Mouse (Mus musculus): Measurements from ENCODE around the gene Man1c1. TPM values are rescaled to one million over a fixed set of nuclear protein-coding genes. Genes with fewer than 3 reads are reported as not detected.

Man1c1 gene
- total RNA-seq, 1 experiment from 2014 or later, result 12.8 TPM

DNA sequence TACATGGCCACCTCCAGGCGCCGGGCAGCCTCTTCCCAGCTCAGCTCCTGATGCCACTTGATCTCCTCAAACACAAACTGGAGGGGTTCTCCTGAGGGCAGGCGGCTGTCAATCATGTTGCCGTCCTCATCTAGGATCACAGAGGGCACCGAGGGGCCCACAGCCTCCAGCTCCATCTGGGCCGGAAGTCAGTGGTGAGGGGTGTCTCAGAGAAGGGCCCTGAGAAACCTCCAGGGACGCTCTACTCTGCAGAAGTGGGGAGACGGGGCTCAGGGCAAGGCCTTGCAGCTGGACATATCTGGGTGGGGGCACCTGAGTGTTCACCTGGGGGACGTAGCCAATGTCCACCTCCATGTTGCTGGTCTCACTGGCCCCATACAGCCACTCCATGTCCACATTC is 161.4 kb downstream of the Man1c1 start:
- no peak for ATAC-seq (replicated peaks; ENCODE audit: insufficient number of reproducible peaks, low FRiP score, low TSS enrichment, poor library complexity, severe bottlenecking)

DNA sequence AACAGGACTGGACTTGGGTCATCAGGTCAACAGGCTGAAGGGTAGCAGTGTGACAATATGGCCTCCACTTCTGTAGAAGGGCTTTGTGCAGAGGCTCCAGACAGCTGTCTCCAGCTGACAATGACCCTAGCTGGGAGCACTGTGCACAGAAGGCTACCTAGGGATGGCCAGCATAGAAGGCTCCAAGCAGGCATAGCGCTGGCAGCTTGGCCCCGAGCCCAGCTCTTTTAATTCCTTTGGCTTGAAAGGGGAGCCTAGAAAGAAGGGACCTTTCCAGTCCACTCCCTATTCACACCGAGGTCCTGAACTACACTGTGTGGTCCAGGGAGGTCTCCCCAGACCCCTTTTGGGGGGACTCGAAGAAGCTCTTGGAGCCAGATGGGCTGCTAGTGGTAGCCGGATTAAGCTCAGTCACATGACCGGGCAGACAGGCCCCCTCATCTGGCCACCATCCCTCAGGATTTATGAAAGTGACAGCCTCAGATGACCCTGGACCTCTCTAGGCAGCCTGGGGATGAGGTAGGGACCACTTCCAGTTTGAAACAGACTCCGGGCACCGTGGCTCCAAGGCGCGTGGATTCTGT is 165.0 kb downstream of the Man1c1 start:
- no peak for ATAC-seq (replicated peaks; ENCODE audit: insufficient number of reproducible peaks, low FRiP score, low TSS enrichment, poor library complexity, severe bottlenecking)

DNA sequence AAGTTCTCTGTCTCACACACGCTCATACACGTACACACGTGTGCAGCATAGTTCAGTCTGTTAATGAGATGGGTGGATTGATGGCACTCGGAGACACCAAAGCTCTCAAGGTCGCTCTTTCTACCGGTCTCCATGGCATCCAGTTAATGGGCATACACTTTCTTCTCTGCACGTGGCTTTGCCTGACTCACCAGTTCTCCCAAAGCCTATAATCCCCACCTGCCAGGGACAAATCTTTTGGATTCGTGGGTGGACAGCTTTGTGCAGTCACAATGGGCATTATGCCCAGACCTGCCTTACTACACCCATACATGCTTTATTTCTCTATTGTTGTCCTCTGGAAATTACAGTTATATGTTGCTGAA is 168.3 kb downstream of the Man1c1 start:
- ATAC-seq (replicated peaks; ENCODE audit: insufficient number of reproducible peaks, low FRiP score, low TSS enrichment, poor library complexity, severe bottlenecking), result 0 out of 2 replicates have a peak, but pooled peaks have one; percentile 7

DNA sequence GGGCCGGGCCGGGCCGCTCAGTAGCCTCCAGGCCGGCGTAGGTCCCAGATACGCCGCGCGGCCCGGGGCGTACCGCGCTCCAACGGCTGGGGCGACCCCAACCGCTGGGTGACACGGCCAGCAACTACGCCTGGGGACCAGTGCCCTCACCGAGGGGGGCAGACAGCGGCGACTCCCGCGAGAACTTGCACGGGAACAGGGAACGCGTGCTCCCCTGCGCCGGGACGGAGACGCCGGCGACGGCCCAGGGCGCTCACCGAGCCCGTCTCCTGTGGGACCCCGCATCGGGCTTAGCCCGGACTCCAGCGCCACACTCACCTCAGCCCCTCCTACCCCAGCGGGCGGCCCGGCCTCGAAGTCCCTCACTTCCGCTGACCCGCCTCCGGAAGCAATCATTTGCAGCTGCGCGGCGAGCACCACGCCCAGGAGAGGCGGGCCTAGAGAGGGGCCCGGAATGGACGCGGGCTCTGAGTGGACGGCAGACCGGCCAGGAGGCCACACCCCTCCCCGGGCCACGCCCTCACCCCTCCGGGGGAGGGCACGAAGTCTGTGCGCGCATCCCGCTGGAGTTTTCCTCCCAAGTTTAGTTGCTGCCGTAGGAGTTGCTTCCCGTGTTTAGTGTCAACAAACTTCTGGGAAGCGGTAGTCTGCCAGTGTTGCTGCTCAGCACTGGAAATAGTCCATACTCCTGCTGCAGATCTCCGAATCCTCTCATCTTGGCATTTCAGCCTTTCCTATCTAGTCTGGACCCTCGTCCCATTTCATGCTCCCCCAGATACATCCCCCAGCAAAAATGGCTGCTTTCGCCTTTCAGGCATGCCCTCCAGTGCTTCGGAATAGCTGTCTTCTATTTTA is 168.9 kb downstream of the Man1c1 start, which contains the start of gene Mtfr1l:
Gene Mtfr1l, minus strand, starts transcription at position 456 of the 855 bp plus-strand sequence.
- ATAC-seq (replicated peaks; ENCODE audit: insufficient number of reproducible peaks, low FRiP score, low TSS enrichment, poor library complexity, severe bottlenecking), result peak; percentile 91

DNA sequence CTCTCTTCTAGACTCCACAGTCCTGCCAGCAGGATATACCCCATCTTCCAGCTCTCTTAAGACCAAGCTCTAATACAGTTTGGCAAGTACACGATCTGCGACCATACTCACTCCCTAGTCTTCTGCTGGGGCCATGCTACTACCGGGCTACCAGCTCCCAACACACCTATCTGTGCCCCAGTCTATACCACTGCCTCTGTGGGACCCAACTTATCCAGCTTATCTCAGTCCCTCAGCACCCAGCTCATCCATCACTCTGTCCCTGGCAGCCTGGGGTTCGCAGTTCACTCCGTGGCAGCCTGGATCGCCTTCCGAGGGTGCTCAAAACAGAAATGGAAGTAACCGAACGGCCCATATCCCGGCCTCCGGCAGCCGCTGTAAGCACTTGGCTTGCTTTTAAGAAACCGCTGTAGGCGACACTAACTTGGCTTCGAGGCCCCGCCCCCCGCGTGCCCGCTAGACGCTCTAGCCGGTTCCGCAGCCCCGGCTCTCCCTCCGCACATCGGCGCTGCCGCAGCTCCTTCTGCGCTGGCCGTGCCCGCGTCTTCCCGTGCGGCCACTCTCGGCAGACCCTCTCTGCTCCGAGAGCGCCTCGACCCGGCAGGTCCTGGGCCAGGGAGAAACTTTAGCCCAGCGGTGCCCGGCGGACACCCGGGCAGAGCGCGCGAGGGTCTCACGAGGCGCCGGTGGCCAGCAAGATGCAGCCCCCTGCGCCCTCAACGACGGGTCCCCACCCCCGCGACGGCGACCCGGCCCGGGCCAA is 169.8 kb downstream of the Man1c1 start:
- 0 out of 2 replicates have a peak, but pooled peaks have one; percentile 21 for ATAC-seq (replicated peaks; ENCODE audit: insufficient number of reproducible peaks, low FRiP score, low TSS enrichment, poor library complexity, severe bottlenecking)

DNA sequence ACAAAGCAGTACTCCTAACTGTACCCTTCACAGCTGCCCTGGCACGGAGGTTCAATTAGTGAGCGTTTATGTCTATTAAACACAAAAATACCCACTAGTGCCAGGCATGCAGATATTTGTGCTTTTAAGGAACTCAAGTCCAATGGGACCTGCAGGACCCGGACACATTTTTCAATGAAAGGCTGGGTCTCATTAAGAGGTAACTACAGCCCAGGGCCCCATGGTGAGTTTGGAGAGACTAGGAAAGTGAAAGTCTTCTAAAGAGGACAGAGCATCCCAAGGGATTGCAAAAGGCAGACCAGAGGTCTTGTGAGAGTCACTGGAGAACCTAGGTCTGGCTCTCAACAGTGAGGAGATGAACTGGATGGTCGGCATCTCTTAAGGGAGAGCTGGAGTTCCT is 170.7 kb downstream of the Man1c1 start:
- ATAC-seq (replicated peaks; ENCODE audit: insufficient number of reproducible peaks, low FRiP score, low TSS enrichment, poor library complexity, severe bottlenecking), result no peak

DNA sequence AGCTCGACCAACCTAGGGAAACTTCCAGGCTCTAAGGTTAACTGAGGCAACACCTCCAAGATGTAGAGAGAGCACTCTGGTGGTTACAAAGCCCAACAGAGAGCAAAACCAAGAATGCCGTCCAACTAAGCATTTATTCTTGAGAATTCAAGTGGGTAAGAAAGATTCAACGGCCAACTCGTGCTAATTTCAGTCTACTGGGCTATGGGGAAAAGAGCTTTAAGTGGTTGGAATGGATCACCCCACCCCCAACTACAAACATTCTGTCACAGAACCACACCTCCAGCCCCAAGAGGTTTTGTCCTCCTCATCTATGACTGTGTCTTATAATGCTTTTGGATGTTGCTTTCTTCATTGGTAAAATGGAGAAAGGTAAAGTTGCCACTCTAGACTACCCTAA is 171.2 kb downstream of the Man1c1 start:
- no peak for ATAC-seq (replicated peaks; ENCODE audit: insufficient number of reproducible peaks, low FRiP score, low TSS enrichment, poor library complexity, severe bottlenecking)

DNA sequence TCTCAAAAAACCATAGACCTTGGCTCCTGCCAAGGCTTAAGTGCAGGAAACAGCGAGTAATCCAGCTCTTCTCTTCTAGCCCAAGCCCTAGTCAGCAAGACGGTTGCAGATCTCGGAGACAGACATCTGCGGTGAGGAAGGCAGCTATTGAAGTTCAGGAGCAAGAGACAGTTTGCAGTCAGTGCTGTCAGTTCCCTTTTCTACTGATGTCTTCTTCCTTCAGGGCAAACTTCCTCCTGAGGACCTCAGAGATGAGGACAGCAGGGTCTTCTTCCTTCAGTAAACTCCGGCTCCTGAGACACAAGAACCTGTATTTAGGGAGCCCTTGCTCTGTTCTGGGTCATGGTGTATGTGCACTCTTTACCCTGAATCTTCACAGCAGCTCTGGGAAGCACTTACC is 177.9 kb downstream of the Man1c1 start:
- 0 out of 2 replicates have a peak, but pooled peaks have one; percentile 27 for ATAC-seq (replicated peaks; ENCODE audit: insufficient number of reproducible peaks, low FRiP score, low TSS enrichment, poor library complexity, severe bottlenecking)

DNA sequence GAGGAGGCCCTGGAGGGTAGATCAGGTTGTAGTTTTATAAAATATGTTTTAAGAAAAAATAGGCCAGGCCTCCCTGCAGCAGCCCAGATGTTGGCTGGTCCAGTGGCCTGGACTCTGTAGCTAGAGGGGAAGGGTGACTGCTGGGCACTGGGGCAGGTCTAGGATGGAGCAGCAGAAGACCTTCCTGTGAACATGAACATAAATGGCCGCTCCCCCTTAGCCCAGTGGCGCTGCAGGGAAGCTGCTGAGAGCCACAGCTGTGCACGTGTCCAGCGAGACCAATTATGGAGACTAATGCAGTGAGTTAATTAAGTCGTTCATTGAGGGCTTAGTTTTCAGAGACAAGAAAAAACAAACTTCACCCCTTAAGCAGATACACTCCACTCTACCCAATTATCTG is 178.3 kb downstream of the Man1c1 start:
- no peak for ATAC-seq (replicated peaks; ENCODE audit: insufficient number of reproducible peaks, low FRiP score, low TSS enrichment, poor library complexity, severe bottlenecking)

DNA sequence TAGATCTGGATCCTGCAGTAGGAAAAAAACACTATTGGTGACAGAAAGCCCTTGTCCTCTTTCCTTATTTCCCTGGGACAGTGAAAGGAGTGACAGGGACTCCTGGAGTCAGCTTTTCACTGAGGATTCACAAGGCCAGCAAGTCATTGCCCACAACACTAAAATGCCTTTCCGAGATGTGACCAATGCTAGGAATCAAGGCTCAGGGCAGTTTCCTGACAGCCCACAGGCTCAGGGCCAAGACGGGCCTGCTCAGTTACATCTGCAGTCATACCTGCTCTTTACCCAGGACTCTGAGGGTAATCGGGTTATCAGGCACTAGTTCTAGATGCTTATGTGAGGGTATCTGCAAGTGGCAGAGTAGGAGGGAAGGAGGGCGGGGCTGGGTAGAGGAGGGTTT is 180.6 kb downstream of the Man1c1 start:
- no peak for ATAC-seq (replicated peaks; ENCODE audit: insufficient number of reproducible peaks, low FRiP score, low TSS enrichment, poor library complexity, severe bottlenecking)

DNA sequence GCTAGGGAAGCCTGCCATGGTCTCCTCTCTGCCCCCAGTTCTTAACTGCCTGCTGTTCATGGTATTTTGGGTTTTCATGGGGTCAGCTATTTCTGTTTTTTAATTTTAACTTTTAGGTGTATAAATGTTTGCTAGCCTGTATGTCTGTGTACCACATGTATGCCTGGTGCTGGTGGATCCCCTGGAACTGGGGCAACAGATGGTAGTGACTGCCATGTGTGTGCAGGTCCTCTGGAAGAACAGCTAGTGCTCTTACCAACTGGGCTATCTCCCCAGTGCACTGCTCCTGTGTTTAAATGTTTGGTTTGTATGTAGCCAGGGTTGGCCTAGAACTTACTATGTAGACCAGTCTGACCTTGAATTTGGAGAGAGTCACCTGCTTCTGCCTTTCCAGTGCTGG is 184.8 kb downstream of the Man1c1 start:
- no peak for ATAC-seq (replicated peaks; ENCODE audit: insufficient number of reproducible peaks, low FRiP score, low TSS enrichment, poor library complexity, severe bottlenecking)

DNA sequence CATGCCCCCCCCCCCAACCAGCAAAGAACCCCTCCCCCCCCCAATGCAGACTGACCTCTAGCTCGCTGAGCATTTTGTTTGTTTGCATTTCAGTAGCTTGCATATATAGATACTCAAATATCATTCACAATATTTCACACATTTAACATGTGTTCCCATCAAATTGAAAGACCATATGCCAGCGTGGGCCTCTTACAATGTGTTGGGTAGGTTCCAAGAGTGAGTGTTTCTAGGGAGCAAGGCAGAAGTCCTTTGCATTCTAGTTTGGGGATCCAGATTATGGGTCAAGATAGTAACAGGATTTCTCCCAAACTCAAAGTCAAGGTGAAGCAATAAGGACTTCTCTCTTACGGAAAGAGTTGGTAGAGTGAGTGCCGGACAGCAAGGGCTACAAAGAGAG is 185.5 kb downstream of the Man1c1 start:
- ATAC-seq (replicated peaks; ENCODE audit: insufficient number of reproducible peaks, low FRiP score, low TSS enrichment, poor library complexity, severe bottlenecking), result no peak

DNA sequence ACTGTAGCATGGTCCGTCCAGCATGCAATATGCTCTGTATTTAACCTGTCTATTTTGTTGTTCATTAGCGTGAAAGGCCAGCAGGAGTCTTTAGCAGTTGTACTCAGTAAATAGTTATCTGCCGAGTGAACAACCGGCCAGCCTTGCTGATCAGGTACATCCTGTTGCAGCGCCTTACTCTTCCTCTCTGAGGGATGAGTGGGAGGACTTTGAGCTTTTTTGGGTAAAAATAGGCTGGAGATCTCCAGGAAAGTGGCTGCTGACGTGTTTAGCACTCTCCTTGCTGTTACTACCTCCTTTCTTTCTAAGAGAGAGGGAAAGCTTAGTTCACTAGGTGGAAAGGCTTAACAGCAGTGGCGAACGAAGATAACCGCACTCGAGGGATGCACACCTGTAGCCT is 186.4 kb downstream of the Man1c1 start:
- ATAC-seq (replicated peaks; ENCODE audit: insufficient number of reproducible peaks, low FRiP score, low TSS enrichment, poor library complexity, severe bottlenecking), result no peak

DNA sequence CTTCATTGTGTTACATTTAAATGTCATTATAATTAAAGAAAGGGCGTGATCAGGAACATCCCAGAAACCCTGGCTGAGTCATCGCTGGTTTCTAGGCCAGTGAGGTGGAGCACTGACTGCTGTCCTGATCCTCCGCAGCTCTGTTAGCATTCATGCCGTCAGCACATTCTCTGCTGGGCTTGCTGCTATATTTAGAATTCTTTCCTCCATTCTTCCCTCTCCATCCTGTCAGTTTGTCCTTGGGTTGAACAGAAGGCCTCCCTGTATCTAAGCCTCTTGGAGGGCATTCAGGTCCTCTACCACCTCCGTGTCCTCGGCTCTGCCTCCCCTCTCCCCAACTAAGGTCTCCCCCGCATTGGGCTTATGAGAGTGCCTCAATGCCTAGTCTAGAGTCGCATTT is 187.1 kb downstream of the Man1c1 start:
- no peak for ATAC-seq (replicated peaks; ENCODE audit: insufficient number of reproducible peaks, low FRiP score, low TSS enrichment, poor library complexity, severe bottlenecking)

DNA sequence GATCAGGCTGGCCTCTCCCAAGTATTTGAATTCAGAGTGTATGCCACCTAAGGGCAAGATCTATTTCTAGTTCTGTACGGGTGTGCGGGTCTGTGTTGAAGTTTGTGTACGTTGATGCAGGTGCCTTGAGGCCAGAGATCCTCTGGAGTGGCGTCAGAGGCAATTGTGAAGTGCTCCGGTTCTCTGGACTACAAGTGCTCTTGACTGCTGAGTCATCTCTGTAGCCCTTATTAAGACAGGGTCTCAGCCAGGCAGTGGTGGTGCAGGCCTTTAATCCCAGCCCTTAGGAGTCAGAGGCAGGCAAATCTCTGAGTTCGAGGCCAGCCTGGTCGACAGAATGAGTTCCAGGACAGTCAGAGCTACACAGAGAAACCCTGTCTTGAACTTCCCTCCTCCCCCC is 188.5 kb downstream of the Man1c1 start:
- ATAC-seq (replicated peaks; ENCODE audit: insufficient number of reproducible peaks, low FRiP score, low TSS enrichment, poor library complexity, severe bottlenecking), result no peak

DNA sequence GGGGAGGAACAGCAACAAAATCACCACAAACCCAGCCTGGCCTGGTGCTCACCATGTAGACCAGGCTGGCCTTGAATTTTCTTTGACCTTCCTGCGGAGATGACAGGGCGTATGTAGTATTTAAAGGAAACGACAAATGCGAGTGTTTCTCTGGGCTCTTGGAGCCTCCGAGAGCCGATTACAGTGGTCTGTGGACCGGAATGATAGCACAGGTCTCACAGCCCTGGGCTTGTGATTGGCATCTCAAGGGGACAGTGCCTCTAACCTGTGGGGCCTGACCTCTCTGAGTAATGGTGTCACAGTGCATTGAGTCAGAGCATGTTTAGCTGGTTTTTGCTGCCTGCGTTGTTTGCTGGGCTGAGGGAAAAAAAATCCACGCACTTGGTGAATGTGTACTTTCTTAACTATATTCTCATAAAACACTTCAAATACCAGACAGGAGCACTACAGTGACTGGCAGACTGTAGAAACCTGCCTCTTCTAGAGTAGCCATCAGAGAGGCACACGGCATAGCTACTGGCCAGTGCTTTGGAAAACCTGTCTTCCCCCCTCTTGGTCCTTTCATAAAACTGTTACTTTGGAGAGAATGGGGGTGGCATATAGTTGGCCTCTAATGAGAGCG is 189.7 kb downstream of the Man1c1 start:
- no peak for ATAC-seq (replicated peaks; ENCODE audit: insufficient number of reproducible peaks, low FRiP score, low TSS enrichment, poor library complexity, severe bottlenecking)

DNA sequence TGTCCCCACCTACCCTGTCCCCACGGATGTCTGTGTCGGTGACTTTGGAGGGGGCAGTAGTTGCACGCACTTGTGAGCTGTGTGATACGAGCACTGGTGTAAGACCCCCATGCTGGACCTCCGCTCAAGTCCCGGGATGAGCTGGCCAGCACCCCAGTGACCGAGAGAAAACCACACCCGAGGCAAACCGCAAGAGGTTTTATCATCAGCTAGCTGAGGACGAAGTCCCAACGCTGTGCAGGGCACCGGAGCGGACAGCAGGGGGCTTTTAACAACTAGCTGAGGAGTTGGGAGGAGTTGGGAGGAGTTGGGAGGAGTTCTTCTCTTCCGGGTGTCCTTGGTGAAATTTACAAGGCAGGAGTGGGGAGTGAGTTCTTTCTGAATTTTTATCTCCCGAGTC is 191.3 kb downstream of the Man1c1 start:
- 0 out of 2 replicates have a peak, but pooled peaks have one; percentile 34 for ATAC-seq (replicated peaks; ENCODE audit: insufficient number of reproducible peaks, low FRiP score, low TSS enrichment, poor library complexity, severe bottlenecking)

DNA sequence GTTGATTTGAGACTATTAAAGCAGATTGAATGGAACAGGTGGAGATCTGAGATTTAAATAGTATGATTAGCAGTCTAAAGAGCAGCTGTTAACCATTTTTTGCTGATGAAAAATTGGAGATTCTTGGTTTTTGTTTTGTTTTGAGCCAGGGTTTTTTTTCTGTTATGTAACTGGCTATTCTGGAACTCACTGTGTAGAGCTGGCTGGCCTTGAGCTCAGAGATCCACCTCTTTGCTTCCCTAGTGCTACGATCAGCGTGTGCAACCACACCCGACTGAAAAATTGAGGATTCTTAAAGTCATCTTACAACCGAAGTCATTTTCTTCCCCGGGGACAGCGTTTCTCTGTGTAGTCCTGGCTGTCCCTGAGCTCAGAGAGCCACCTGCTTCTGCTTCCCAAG is 192.4 kb downstream of the Man1c1 start:
- ATAC-seq (replicated peaks; ENCODE audit: insufficient number of reproducible peaks, low FRiP score, low TSS enrichment, poor library complexity, severe bottlenecking), result no peak
